Mouse (Mus musculus): ENCODE measurements at regions not wholly inside any gene's neighbourhood (a gene's known extent, or its start where the extent isn't known, plus 50 kb on each side); places are given as distances from the start of the nearest gene placed in this dataset.
"Not testable (repeated sequence)": the region's sequence is repeated elsewhere in the genome, so short reads cannot be mapped to it uniquely, and the experiment has no call there.

- no peak for ATAC-seq (replicated peaks; ENCODE audit: insufficient number of reproducible peaks, low FRiP score, low TSS enrichment, poor library complexity, severe bottlenecking)
These were observed 219.4 kb upstream of the 1700012A03Rik start for GRCm38 (mm10) chr6:31830610-31831009.

- no peak for ATAC-seq (replicated peaks; ENCODE audit: insufficient number of reproducible peaks, low FRiP score, low TSS enrichment, poor library complexity, severe bottlenecking)
These were observed 226.4 kb upstream of the 1700012A03Rik start for GRCm38 (mm10) chr6:31823616-31824015.

DNA sequence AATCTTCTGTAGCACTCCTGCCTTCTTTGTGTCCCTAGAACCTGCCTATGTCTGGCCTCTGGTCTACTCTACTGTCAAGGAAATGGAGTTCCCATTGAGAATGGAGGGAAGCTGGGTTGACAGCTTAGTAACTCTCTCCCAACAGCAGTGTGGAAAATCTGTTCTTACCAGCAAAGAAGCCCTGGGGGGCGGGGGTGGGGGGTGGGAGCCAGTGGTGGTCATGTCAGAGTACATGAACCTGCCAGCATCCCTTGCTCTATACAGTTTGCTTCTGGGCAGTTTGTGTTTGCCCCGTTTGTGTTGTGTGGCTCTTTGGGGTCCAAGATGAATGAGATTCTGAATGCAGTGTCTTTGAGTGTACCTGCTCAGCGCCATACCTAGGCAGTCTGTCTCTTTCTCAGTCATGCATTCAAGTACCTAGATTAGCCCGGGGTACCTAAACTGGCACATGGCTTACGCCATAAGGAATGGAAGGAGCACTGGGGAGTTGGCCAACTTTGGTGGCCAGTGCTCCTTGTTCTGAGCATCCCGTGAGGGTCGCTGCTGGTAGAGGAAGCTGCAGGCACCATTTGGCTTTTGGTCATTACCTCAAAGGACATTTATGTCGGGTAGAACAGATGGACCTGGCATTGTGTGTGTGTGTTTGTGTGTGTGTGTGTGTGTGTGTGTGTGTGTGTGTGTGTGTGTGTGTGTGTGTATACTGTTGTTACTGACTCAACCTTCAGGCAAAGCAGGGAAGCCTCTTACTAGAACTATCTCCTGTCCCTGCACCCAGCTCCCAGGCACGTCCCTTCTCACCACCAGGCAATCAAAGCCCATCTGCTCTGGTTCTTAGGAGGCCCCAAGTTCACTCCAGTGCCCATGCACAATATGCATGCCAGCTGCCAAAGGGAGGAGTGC lies 227.6 kb upstream of the 1700012A03Rik start:
- no peak for ATAC-seq (replicated peaks; ENCODE audit: insufficient number of reproducible peaks, low FRiP score, low TSS enrichment, poor library complexity, severe bottlenecking)

GRCm38 (mm10) chr6:31821621-31822020 lies 228.4 kb upstream of the 1700012A03Rik start:
- ATAC-seq (replicated peaks; ENCODE audit: insufficient number of reproducible peaks, low FRiP score, low TSS enrichment, poor library complexity, severe bottlenecking), result no peak

DNA sequence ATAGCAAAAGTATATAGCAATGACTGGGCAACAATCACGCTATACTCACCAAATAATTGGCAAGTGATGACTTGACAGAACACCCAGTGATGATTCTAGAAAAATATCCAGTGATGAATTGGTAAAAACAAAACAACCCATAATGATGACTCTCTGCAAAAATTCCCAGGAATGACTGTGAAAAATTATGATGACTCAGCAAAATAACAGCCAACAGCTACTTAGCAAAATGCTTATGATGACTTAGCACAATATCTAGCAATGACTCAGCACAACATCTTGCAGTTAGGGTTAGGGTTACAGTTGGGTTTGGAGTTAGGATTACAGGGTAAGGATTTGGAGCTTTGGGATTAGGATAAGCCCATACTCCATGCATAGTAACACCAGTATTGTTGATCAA lies 232.4 kb upstream of the 1700012A03Rik start:
- ATAC-seq (replicated peaks; ENCODE audit: insufficient number of reproducible peaks, low FRiP score, low TSS enrichment, poor library complexity, severe bottlenecking), result no peak

DNA sequence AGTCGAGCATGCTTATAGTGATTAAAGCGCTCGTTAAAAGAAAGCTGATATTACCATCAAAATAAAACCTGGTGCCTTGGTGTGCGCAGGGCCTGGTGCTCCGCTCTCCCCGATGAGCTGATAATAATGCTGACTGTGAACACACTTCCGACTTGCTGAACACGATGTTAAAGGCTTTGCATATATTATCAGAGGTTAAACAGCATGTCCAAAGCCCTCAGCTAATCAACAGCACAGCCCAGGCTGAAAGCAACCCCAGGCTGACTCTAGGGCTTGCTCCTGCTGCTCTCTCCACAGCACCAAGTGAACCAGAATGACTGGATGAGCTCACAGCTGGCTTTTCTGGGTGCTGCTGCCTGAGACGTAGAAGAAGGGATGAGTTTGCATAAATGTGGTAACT lies 238.2 kb upstream of the 1700012A03Rik start:
- no peak for ATAC-seq (replicated peaks; ENCODE audit: insufficient number of reproducible peaks, low FRiP score, low TSS enrichment, poor library complexity, severe bottlenecking)

DNA sequence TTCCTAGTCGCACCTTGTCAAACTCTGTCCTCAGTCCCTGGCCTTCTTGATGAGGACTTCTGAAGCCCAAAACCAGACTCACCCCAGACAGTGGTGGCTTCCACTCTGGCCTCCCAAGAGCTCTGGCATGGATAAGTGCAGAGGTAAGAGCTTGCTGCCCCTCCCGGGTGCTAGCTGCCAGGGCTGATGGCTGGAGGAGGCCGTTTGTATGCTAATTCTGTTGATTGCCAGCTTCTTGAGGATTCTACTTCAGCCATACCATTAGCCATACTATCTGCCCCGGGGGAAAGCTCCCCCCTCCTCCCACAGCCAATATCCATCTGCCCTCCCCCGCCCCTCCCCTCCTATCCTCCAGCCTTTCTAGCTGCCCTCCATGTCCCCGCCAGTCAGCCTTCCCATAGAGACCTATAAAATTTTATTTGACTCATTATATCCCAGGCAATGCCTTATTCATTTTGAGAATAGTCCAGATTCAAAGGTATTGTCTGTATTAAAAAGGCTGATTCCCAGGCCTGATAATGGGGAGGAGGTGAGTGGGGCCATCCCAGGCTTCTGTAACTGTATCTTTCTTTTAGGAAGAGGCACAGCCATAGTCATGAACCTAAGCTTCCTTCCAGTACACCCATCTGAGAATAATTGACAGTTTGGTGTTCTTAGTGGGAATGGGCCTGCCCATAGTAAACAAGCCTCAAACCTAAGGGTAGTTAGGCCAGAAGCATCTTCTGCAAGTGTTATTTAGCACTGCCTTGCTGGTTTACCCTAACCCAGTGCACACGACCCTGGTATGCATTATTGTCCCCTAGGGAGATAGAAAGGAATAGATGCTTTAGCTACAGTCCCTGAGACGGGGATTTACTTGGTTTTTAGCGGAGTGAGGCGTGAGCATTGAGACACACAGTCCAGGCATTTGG lies 239.2 kb upstream of the 1700012A03Rik start:
- ATAC-seq (replicated peaks; ENCODE audit: insufficient number of reproducible peaks, low FRiP score, low TSS enrichment, poor library complexity, severe bottlenecking), result no peak

GRCm38 (mm10) chr6:31804468-31804867 lies 240.7 kb upstream of the Podxl start:
- not testable (repeated sequence) for ATAC-seq (replicated peaks; ENCODE audit: insufficient number of reproducible peaks, low FRiP score, low TSS enrichment, poor library complexity, severe bottlenecking)

DNA sequence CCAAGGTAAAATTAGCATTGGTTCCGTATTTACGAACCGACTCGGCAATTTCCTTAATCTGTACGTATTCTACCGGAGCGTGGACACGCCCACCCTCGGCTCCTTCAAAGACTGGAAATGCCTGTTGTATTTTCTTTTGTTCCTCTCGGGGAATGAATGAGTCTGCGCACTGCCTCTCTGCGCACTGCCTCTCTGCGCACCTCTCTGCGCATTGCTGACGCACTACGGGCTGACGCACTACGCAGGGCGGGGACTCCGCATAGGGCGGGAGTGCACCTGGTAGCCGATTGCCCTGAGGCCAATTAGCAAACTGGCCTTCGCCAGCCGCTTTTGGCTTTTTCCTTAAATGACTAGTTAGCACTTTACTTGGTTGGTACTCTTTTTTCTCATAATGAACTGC lies 239.4 kb upstream of the Podxl start:
- ATAC-seq (replicated peaks; ENCODE audit: insufficient number of reproducible peaks, low FRiP score, low TSS enrichment, poor library complexity, severe bottlenecking), result not testable (repeated sequence)

GRCm38 (mm10) chr6:31791547-31791946 lies 227.8 kb upstream of the Podxl start:
- no peak for ATAC-seq (replicated peaks; ENCODE audit: insufficient number of reproducible peaks, low FRiP score, low TSS enrichment, poor library complexity, severe bottlenecking)

DNA sequence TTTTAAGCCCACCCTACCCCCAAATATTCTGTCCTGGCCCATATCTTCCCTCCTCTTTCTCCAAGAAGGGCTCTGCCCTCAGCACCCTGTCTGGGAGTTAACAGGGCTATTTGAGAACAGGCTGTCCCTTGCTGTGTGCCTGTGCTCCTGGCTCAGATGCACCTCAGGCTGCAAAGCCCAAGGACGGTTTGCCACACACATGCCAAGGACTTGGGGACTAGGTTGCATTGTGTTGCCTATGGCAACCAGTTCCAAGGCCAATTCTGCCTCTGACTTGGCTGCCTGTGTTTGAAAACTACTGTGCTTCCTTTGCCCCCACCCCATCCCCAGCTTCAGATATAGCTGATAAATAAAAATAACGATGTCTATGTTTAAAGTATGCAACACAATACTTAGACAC lies 227.1 kb upstream of the Podxl start:
- no peak for ATAC-seq (replicated peaks; ENCODE audit: insufficient number of reproducible peaks, low FRiP score, low TSS enrichment, poor library complexity, severe bottlenecking)

- ATAC-seq (replicated peaks; ENCODE audit: insufficient number of reproducible peaks, low FRiP score, low TSS enrichment, poor library complexity, severe bottlenecking), result no peak
These were observed 213.1 kb upstream of the Podxl start for GRCm38 (mm10) chr6:31776841-31777240.

DNA sequence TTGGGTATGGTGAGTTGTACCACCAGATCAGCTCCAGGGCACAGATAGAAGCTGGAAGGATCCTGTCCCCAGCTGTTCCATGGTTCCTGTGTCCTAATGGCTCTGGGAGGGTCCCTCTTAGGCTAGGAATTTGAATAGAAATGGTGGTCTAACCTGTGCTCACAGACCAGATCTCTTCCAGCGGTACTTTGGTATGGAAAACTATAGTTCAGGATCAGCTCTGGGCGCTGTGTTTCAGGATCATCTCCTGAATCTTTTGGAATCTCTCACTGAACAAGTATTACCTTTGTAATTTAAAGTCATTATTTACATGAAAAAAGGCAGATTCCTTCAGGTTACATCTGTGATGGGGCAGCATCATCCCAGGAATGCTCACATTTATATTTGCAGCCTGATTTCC lies 208.1 kb upstream of the Podxl start:
- no peak for ATAC-seq (replicated peaks; ENCODE audit: insufficient number of reproducible peaks, low FRiP score, low TSS enrichment, poor library complexity, severe bottlenecking)

- no peak for ATAC-seq (replicated peaks; ENCODE audit: insufficient number of reproducible peaks, low FRiP score, low TSS enrichment, poor library complexity, severe bottlenecking)
These were observed 181.8 kb upstream of the Podxl start for GRCm38 (mm10) chr6:31745589-31745988.

DNA sequence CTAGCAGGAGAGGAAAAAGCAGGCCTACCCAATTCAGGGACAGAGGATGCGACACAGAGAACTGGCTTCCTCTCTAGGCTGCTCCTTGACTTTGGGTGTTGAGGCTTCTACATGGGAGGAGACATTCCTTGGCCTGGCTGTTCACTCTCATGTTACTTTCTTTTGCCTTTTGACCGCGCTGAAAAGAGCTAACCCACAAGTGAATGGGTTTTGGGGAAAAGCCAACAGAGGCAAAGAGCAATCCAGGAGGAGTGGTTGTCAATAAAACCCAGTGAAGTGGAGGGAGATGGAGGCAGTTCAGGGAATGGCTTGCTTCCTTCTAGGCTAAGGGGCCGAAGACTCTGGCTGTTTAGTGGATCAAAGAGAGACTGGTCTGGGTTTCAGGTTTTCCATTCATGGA lies 167.6 kb upstream of the Podxl start:
- no peak for ATAC-seq (replicated peaks; ENCODE audit: insufficient number of reproducible peaks, low FRiP score, low TSS enrichment, poor library complexity, severe bottlenecking)

- ATAC-seq (replicated peaks; ENCODE audit: insufficient number of reproducible peaks, low FRiP score, low TSS enrichment, poor library complexity, severe bottlenecking), result no peak
These were observed 155.8 kb upstream of the Podxl start for GRCm38 (mm10) chr6:31719614-31720013.

DNA sequence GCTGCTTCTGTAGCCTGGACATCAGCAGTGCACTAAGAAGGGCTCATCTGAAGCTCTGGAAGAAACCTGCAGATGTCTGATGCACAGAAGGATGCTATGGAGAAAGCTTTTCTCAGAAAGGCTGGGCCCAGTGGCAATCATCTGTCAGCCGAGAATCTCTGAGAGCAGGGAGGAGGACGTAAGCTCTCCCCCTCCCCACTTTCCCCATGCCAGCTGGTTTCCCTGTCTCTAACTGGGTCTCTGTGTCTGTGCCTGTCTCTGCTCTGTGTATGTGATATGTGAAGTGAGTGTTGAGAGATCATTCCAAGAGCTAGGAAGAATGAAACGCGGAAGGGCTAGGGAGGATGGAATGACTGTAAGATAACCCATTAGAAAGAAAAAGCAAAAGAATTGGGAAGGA lies 155.1 kb upstream of the Podxl start:
- ATAC-seq (replicated peaks; ENCODE audit: insufficient number of reproducible peaks, low FRiP score, low TSS enrichment, poor library complexity, severe bottlenecking), result no peak

GRCm38 (mm10) chr6:31717531-31717930 lies 153.8 kb upstream of the Podxl start:
- ATAC-seq (replicated peaks; ENCODE audit: insufficient number of reproducible peaks, low FRiP score, low TSS enrichment, poor library complexity, severe bottlenecking), result no peak

GRCm38 (mm10) chr6:31707256-31707655 lies 143.5 kb upstream of the Podxl start:
- no peak for ATAC-seq (replicated peaks; ENCODE audit: insufficient number of reproducible peaks, low FRiP score, low TSS enrichment, poor library complexity, severe bottlenecking)

- ATAC-seq (replicated peaks; ENCODE audit: insufficient number of reproducible peaks, low FRiP score, low TSS enrichment, poor library complexity, severe bottlenecking), result no peak
These were observed 140.4 kb upstream of the Podxl start for GRCm38 (mm10) chr6:31704191-31704590.
